Mouse (Mus musculus) Patski (cell line): ENCODE data around the gene Stac2. TPM values are rescaled to one million over a fixed set of nuclear protein-coding genes. Genes with fewer than 3 reads are reported as not detected.

ENCODE experiments used
- ATAC-seq: fragments of 100-300 bp; one replicate; pipeline ENCODE4 v1.8.0; 2021
- CTCF ChIA-PET: fragments of 350-600 bp; sonication (Branson Sonifier 250); formaldehyde crosslinking; loops from one replicate; lab custom pipeline; 2022; ENCODE audit warnings: inconsistent platforms; lab: Charles Lee
- POLR2A ChIA-PET: fragments of 350-600 bp; sonication (Branson Sonifier 250); formaldehyde crosslinking; loops from one replicate; lab custom pipeline; 2022; ENCODE audit warnings: antibody characterized with exemption, inconsistent platforms; lab: Charles Lee
- DNase-seq: peaks from one replicate; pipeline ENCODE4 v3.0.0-alpha.2; 2011; ENCODE audit warnings: low read depth, low spot score
- H3K27me3 ChIP-seq: fragments of 371-371 bp; one replicate; pipeline ENCODE4 v1.5.1; 2021
- CTCF ChIP-seq: fragments of 100-300 bp; IDR thresholded peaks from one replicate; pipeline ENCODE4 v1.5.1; 2021
- in situ Hi-C: fragments of 300-500 bp; cut with MboI; formaldehyde crosslinking; loops from 3 replicates; pipeline ENCODE4 v1.11.1; 2018; ENCODE audit warnings: low pct_unique_long_range_greater_than_20kb, mixed read lengths
- polyA plus RNA-seq: library from polyadenylated mRNA; unstranded; gene quantifications from one replicate; pipeline ENCODE4 v1.2.3, GENCODE M21; 2021

Gene Stac2
- polyA plus RNA-seq, 1 experiment from 2014 or later = 0.04 TPM

DNA sequence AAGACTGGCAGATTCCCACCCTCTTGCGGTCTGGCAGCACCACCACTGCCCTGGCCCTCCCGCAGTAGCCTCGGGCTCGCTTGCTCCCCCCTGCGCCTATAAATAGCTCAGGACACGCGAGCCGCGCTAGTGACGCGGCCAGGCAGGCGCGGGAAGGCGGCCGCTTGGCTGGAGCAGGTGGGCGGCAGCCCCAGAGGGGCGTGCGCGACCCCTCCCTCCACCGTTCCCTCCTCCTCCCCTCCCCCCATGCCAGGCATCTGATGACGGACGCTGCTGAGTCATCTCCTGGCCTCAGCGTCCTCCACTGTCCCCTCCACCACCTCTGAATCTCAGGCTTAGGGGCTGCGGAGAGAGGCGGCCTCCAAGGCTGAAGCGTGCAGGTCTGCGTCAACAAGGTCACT, 17.3 kb downstream of the Stac2 start:
- ATAC-seq (peak; percentile 27), DNase-seq (no peak)
- POLR2A ChIA-PET = no interaction called here
- CTCF ChIA-PET = interaction anchor here (2.4 kb wide), 1 partner anchor 40 kb away, joined by 12 read pairs; no protein-coding TSS in a partner anchor
- no peak for TF ChIP-seq CTCF
- in situ Hi-C loops = no loop called here
- no peaks in the 10 kb centered on the region for H3K27me3 ChIP-seq

DNA sequence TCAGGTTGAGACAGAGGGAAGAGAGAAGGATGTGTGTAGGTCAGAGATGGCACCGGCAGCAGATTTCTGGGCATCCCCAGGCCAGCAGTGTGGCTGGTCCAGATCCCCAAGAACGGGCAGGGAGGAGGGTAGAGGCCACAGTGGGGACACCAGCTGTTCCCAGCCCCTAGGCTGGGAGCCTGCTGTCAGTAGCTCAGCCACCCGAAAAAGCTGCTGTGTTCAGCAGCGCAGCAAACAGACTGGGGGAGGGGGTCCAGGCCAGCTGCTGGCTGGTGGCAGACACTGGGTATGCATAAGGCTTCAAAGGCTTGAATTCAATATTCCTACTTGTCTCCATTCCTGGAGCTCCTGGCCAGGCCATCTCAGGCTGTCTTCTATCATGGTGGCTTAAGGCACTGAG, 18.4 kb downstream of the Stac2 start:
- no peak for ATAC-seq
- no peak for DNase-seq
- no peaks in the 10 kb centered on the region for H3K27me3 ChIP-seq
- in situ Hi-C loops = loop anchor here (5.0 kb wide), 1 partner anchor 42 kb away; no protein-coding TSS in a partner anchor
- no peak for TF ChIP-seq CTCF
- ChIA-PET POLR2A (no interaction called here), CTCF (interaction anchor here (2.4 kb wide), 1 partner anchor 41 kb away, joined by 12 read pairs; no protein-coding TSS in a partner anchor)

DNA sequence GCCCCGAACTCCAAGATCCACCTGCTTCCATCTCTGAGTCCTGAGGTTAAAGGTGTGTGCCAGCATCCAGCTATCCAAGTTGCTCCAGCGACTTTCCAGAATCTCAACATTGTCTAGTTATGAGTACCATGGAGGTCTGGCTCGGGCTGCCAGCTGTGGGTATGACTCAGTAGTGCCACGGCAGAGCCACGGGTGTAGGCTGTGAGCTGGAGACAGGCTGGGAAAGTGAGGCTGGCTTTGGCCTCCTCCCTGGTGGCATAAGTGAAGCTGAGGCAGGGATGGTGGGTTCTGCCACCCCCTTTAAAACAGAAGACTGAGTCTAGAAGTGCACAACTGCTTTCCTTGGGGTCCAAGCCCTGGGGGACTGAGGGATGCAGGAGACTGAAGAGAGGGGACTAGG, 19.2 kb downstream of the Stac2 start:
- H3K27me3 ChIP-seq = no peaks in the 10 kb centered on the region
- no peak for TF ChIP-seq CTCF
- in situ Hi-C loops = loop anchor here (5.0 kb wide), 1 partner anchor 43 kb away; no protein-coding TSS in a partner anchor
- CTCF ChIA-PET = interaction anchor here (2.4 kb wide), 1 partner anchor 42 kb away, joined by 12 read pairs; no protein-coding TSS in a partner anchor
- POLR2A ChIA-PET = no interaction called here
- ATAC-seq (no peak), DNase-seq (no peak)

DNA sequence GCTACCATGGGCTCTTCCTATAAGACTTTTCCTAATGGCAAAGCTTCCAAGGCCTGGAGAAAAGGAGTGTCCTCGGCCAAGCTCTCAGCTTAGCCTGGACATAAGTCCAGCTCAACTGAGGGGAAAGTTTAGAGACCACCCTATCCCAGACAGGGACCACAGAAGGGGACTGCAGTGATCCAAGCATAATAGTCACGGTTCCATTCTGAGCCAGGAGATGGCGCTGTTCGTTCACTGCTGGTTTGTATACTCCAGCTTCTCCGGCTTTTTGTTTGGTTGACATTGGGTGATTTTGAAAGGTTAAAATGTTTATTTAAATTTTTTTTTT, 21.9 kb downstream of the Stac2 start:
- ATAC-seq = no peak
- in situ Hi-C loops = loop anchor here (5.0 kb wide), 1 partner anchor 46 kb away; no protein-coding TSS in a partner anchor
- no peak for DNase-seq
- TF ChIP-seq CTCF = no peak
- no peaks in the 10 kb centered on the region for H3K27me3 ChIP-seq
- ChIA-PET CTCF (interaction anchor here (0.8 to 5.4 kb wide), 7 partner anchors 27 to 132 kb away, joined by 3 to 35 read pairs (median 3); partner anchors contain the start of gene Fbxl20), POLR2A (interaction anchor here (0.5 to 2.5 kb wide), 3 partner anchors 44 to 141 kb away, joined by 3 to 7 read pairs (median 5); no protein-coding TSS in a partner anchor)

DNA sequence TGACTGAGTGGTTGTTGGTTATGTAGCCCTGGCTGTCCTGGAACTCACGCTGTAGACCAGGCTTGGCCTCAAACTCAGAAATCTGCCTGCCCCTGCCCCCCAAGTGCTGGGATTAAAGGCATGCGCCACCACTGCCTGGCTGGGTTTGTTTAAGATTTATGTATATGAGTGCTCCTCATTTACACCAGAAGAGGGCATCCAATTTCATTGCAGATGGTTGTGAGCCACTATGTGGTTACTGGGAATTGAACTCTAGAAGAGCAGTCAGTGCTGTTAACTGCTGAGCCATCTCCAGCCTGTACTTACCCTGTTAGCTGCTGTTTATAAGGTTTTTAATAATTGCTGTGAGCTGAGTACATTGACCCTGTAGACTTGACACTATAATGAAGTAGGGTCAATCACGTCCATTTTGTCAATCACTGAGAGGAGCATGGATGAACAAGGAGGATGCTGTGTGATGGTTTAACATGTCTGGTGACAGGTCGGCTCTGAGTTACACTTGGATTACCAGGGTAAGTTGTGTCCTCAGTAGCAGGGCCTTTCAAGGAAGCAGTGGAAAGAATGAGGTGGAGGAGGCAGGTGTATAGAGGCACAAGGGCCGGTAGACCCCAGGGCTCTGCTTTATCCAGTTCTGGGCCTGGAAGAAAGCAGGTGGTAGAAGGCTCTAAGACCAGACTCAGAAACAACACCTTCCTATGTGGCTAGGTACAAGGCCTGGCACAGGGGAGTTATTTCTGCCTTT, 22.4 kb downstream of the Stac2 start:
- ATAC-seq (no peak), DNase-seq (no peak)
- CTCF ChIA-PET = interaction anchor here (0.8 to 5.4 kb wide), 7 partner anchors 27 to 131 kb away, joined by 3 to 35 read pairs (median 3); partner anchors contain the start of gene Fbxl20
- no peak for TF ChIP-seq CTCF
- H3K27me3 ChIP-seq = no peaks in the 10 kb centered on the region
- in situ Hi-C loops = loop anchor here (5.0 kb wide), 1 partner anchor 46 kb away; no protein-coding TSS in a partner anchor
- POLR2A ChIA-PET = interaction anchor here (0.5 to 2.5 kb wide), 4 partner anchors 44 to 140 kb away, joined by 3 to 7 read pairs (median 4); no protein-coding TSS in a partner anchor

DNA sequence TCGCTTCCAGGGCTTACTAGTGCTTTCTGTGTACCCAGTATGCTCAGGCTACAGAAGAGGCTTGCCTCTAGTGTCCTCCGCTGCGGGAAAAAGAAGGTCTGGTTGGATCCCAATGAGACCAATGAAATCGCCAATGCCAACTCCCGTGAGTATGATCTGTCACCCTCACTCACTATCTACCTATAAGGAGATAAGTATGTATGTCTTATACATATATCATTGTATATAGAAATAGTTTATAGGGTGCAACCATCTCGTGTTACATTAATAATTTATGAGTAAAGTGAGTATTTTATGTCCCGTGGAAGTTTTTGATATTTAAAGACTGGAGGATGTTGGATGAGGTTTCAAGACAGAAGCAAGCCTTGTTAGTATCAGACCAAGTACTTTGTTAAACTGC, 25.5 kb downstream of the Stac2 start:
- ChIA-PET POLR2A (no interaction called here), CTCF (interaction anchor here (5.4 kb wide), 1 partner anchor 48 kb away, joined by 35 read pairs; no protein-coding TSS in a partner anchor)
- no peaks in the 10 kb centered on the region for H3K27me3 ChIP-seq
- in situ Hi-C loops = no loop called here
- ATAC-seq = no peak
- no peak for DNase-seq
- TF ChIP-seq CTCF = no peak

DNA sequence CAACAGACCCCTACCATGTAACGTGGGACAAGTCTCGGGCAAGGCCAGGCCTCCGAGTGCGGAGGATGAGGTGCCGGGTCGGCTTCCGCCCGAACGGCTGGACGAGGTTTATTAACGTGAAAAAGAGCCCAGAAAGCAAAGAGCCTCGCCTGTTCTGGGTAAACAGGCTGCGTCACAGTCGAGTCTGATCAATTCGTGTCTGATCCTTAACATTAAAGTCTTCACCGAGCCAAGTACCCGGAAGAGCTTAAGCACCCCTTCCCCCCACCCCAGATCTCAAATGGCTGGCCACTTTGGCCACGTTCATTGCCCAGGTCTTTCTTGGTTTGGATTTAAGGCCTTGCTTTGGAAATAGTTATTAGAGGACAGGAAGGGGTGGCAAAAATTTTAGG, 26.0 kb downstream of the Stac2 start:
- no peak for DNase-seq
- ATAC-seq = no peak
- H3K27me3 ChIP-seq = no peaks in the 10 kb centered on the region
- POLR2A ChIA-PET = no interaction called here
- in situ Hi-C loops = no loop called here
- no peak for TF ChIP-seq CTCF
- CTCF ChIA-PET = no interaction called here

DNA sequence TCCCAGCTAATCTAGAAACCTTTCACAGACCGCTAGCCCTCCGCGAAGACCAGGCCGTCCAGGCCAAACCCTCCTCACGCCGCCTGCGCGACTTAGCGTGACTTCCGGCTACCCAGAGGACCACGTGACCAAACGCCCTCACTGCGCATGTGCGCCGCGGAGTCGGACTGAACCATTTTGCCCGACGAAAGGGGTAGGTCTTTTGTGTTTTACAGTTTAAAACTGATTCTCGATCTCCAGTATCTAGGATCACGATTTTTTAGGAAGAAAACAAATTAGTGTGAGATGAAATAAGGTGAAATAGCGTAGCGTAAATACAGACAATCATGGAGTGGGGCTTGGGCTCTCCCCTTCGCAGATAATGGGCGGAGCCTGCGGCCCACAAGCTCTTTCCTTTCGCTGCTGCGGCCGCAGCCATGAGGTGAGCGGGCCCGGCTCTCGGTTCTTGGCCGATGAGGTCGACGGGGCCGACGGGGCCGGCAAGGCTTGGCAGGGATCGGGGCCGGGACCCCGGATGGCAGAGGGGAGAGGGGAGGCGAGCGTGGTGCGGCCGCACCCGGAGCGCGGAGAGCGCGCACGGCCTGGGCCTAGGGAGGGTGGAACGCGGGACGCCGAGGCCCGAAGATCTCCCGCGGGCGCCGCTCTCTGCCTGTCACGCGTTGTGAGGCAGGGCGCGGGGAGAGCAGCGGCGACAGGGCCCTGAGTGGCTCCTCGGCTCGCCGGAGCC, 26.5 kb downstream of the Stac2 start, which contains the start of gene Rpl19:
Gene Rpl19 (plus strand): TSS at position 141 of the 727 bp plus-strand sequence.
- ChIA-PET CTCF (no interaction called here), POLR2A (interaction anchor here (0.7 to 1.4 kb wide), 2 partner anchors 22 to 38 kb away, joined by 3 to 4 read pairs; no protein-coding TSS in a partner anchor)
- TF ChIP-seq CTCF = no peak
- ATAC-seq (peak; percentile 54), DNase-seq (peak; percentile 79)
- in situ Hi-C loops = no loop called here
- H3K27me3 ChIP-seq = no peaks in the 10 kb centered on the region

DNA sequence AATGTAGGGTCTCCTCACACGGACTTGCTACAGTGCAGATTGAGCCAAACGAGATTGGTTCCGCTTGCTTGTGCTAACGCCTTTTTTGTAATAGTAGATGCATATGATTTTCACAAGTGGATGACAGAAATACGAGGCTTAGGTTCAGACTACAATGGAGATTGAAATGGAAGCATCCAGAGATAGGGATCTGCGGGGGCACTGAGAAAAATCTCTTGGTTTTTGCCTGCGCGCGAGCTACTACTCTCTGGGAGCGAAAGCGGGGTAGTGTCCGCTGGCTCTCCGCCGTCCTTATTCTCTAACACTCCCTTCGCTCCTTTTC, 27.1 kb downstream of the Stac2 start:
- no peak for TF ChIP-seq CTCF
- no peak for DNase-seq
- CTCF ChIA-PET = no interaction called here

DNA sequence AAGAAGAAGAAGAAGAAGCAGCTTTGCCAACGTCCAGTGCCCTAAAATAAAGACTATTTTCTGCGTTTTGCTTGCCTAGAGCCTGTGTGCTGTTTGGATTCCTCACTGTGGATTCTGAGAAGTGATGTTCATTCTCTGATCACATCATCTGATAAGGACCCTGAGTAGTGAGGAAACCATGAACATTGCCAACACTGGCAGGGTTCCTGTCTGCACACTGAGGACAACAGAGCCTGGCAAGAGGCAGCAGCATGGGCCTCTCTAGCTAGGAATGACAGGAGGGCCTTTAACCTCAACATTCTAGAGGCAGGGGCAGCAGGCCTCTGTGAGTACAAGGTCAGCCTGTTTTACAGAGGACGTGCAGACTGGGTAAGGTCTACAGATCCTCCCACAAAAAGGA, 28.7 kb downstream of the Stac2 start:
- CTCF ChIA-PET = no interaction called here
- POLR2A ChIA-PET = interaction anchor here (1.0 to 1.1 kb wide), 2 partner anchors 22 to 30 kb away, joined by 3 read pairs; no protein-coding TSS in a partner anchor
- in situ Hi-C loops = no loop called here
- H3K27me3 ChIP-seq = no peaks in the 10 kb centered on the region
- ATAC-seq (no peak), DNase-seq (no peak)
- TF ChIP-seq CTCF = no peak

More for the DNA sequence above, 27.1 kb downstream of the Stac2 start:
- in situ Hi-C loops = no loop called here
- ATAC-seq = no peak
- POLR2A ChIA-PET = interaction anchor here (0.7 to 1.4 kb wide), 2 partner anchors 22 to 37 kb away, joined by 3 to 4 read pairs; no protein-coding TSS in a partner anchor
- no peaks in the 10 kb centered on the region for H3K27me3 ChIP-seq
